Comparison of ENCODE assay signal across 8 mouse cellular contexts in the genomic region with DNA sequence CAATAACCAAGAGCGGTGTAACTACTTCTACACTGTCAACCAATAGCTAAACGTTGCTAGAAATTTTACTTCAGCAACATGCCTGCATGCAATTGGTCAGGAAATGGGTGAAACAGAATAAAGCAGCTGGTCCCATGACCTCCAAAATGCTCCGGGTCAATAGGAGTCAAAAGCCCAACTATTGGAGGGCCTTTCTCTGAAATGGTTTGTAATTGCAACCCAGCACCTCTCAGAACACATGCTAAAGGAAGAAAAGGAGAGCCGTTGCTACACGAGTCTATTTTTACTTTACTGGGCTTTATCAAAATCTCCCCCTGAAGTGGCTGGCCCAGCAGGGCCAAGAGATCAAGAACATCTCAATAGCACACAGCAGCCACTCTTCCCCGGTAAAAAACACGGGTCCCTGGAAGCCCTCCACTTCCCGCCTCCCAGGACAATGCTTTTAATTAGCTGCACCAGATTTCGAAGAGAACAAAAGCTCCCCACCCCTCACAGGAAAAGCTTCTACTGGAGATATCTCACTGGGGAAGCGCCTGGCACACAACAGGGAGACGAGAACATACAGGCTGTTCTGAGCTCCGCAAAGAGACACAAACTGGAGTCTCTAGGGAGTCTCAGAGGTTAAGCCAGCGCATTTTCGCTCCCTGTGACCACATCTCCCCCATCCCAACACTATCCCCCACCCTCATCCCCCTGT. TPM values are rescaled to one million over a fixed set of nuclear protein-coding genes. Genes with fewer than 3 reads are reported as not detected.
DNase-seq lines count a peak whose midpoint lies in the region; ATAC-seq and TF ChIP-seq lines count a peak whose summit lies in the region.

No protein-coding gene starts in this region.

- no peaks in the 10 kb centered on the region for H3K36me3 ChIP-seq in embryonic facial prominence, embryonic 15.5 days

- no peak for TF ChIP-seq POLR2A in brain, embryonic 14.5 days (IDR thresholded peaks at IDR 0.05; ENCODE audit: borderline replicate concordance, extremely low read depth, insufficient read depth, insufficient read length, poor library complexity, severe bottlenecking)

- 0 out of 2 replicates have a peak overlapping the region, but pooled peaks have one; percentile 25 for H3K27ac ChIP-seq in embryonic facial prominence, embryonic 15.5 days (replicated peaks)

- 21% methylated on average over 14 of the region's 14 CpGs for WGBS in embryonic facial prominence, embryonic 15.5 days

- 0 out of 2 replicates have a peak overlapping the region, but pooled peaks have one; percentile 6 for H3K4me3 ChIP-seq in embryonic facial prominence, embryonic 15.5 days (replicated peaks)

- H3K9me3 ChIP-seq in embryonic facial prominence, embryonic 15.5 days (replicated peaks), result no peaks in the 10 kb centered on the region

- ATAC-seq in embryonic facial prominence, embryonic 15.5 days (ENCODE audit: insufficient number of reproducible peaks, low FRiP score, low TSS enrichment, low read depth), result no peak

- no peak for TF ChIP-seq CTCF in brain, embryonic 14.5 days (IDR thresholded peaks at IDR 0.05; ENCODE audit: borderline replicate concordance, extremely low read depth, insufficient read depth, insufficient read length)

- H3K4me1 ChIP-seq in embryonic facial prominence, embryonic 15.5 days, result peaks cover 17% of the 10 kb centered on the region

- peak; percentile 75 for DNase-seq in brain, embryonic 14.5 days (ENCODE audit: low read depth)
- peak; percentile 66 to 73 for DNase-seq in heart, postnatal 14 days
- peak; percentile 56 to 87 for DNase-seq in layer of hippocampus, adult 18-20 months (ENCODE audit: low spot score in 2 of 2)
- DNase-seq in lung, postnatal 14 days, result peak; percentile 53
- peak; percentile 53 to 57 for DNase-seq in right cerebral cortex, postnatal 36 days (ENCODE audit: low spot score in 2 of 2)
- DNase-seq in spleen, postnatal 10 days (ENCODE audit: low spot score in 2 of 2), result no peak
- no peak for DNase-seq in urinary bladder, postnatal 14 days (ENCODE audit: low spot score)

- peak overlapping the region; percentile 25; the same call in 1 of the 2 replicates for H3K4me2 ChIP-seq in embryonic facial prominence, embryonic 15.5 days (replicated peaks)

- H3K27me3 ChIP-seq in embryonic facial prominence, embryonic 15.5 days, result 0 out of 2 replicates have a peak, but pooled peaks cover 6% of the 10 kb centered on the region

- no peak overlapping the region for H3K9ac ChIP-seq in embryonic facial prominence, embryonic 15.5 days

- intact Hi-C loops in heart, postnatal 14 days (cut with DNase I), result no loop called here

RNA-seq across cellular contexts. Expression of a gene that starts 15.2 kb away (rescaled TPM):
- polyA plus RNA-seq in brain, embryonic 14.5 days (2012; rRNA removed), result 9.1 and 10.4 TPM in 2 replicates
- 14.1 and 14.2 TPM in 2 replicates for polyA plus RNA-seq in embryonic facial prominence, embryonic 15.5 days (2015; fragmentation: Nextera tagmentation; extraction: Ambion mirVana)
- 10 to 100 TPM; 11.8 to 14.3 TPM for total RNA-seq in heart, postnatal 14 days (2021)
- 1 to 10 TPM; 5.5 to 5.7 TPM for total RNA-seq in layer of hippocampus, adult 18-20 months (2021)

RNA-seq across cellular contexts. Expression of a gene that starts 30.8 kb away (rescaled TPM):
- polyA plus RNA-seq in brain, embryonic 14.5 days (2012; rRNA removed), result 29.5 and 39.9 TPM in 2 replicates
- polyA plus RNA-seq in embryonic facial prominence, embryonic 15.5 days (2015; fragmentation: Nextera tagmentation; extraction: Ambion mirVana), result 16.8 and 17.1 TPM in 2 replicates
- 10 to 100 TPM; 33.0 to 36.5 TPM for total RNA-seq in heart, postnatal 14 days (2021)
- 10 to 100 TPM; 79.0 to 80.8 TPM for total RNA-seq in layer of hippocampus, adult 18-20 months (2021)

Comparison
In these comparisons a context has a peak if more than half of its experiments do, and no peak if none do; other contexts are left out.
1. DNase-seq: peak in brain, embryonic 14.5 days (single experiment), heart, postnatal 14 days (2 of 2), layer of hippocampus, adult 18-20 months (2 of 2), lung, postnatal 14 days (single experiment) and right cerebral cortex, postnatal 36 days (2 of 2); none in spleen, postnatal 10 days (0 of 2) and urinary bladder, postnatal 14 days (single experiment).